Comparison of ENCODE assay signal across 9 mouse cellular contexts in the genomic region with DNA sequence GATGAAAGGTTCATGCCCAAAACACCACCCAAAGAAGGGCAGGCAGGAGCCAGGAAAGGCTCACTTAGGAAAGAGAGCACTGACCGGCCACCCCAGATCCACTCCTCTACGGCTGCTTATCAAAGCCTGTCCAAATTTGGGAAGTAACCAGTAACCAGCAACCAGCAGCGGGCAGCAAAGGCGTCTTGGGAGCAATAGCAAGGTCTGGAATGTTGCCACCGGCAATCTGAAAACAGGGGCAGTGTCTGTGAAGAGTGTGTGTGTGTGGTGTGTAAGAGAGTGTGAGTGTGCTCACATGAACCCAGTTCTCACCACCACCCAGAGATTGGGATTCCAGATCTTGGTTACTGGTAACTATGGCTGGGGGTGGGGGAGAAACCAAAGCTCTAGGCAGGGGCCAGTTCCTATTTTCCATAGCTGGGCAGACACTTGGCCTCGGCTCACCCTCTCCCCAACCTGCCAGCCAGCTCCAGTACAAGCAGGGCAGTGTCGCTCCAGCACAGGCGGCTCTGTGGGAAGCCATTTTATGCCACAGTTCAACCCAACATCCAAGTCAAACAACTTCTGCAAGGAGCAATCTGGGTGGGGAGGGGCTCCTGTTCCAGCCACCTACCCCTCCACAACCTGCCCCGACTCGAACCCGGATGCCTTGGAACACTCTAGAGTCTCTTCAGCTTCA. TPM values are rescaled to one million over a fixed set of nuclear protein-coding genes. Genes with fewer than 3 reads are reported as not detected.
DNase-seq lines count a peak whose midpoint lies in the region; ATAC-seq and TF ChIP-seq lines count a peak whose summit lies in the region.
"Had no signal": no experiment of that assay in that cellular context is flagged by ENCODE, and none has a peak within 500 bp of the region (broad histone marks: within the 10 kb centered on the region; RNA-seq: fewer than 3 reads in every experiment).

No protein-coding gene starts in this region.

- 76% methylated on average over 11 of the region's 11 CpGs for WGBS in limb, embryonic 12.5 days
- 88% methylated on average over 11 of the region's 11 CpGs for WGBS in limb, embryonic 10.5 days

- H3K4me1 ChIP-seq in limb, embryonic 12.5 days (replicated peaks): peaks cover 33% of the 10 kb centered on the region
- peaks cover 28% of the 10 kb centered on the region for H3K4me1 ChIP-seq in limb, embryonic 10.5 days
- H3K4me1 ChIP-seq in cortical plate, adult 2 months (ENCODE audit: control insufficient read depth, insufficient read depth, low read length): peaks cover 2% of the 10 kb centered on the region; the same call in 1 of the 2 replicates

- no peak for ATAC-seq in limb, embryonic 12.5 days (ENCODE audit: insufficient number of reproducible peaks, insufficient read depth, low FRiP score, low TSS enrichment, low read depth)

- TF ChIP-seq CTCF in cortical plate, adult 2 months (IDR thresholded peaks at IDR 0.05; ENCODE audit: extremely low read depth, insufficient read depth, low read length): no peak

- peaks cover 29% of the 10 kb centered on the region for H3K27me3 ChIP-seq in limb, embryonic 12.5 days
- H3K27me3 ChIP-seq in limb, embryonic 10.5 days (ENCODE audit: low read depth, poor library complexity, severe bottlenecking): peaks cover 49% of the 10 kb centered on the region
- H3K27me3 ChIP-seq: stomach, embryonic 15.5 days had no signal

- H3K4me2 ChIP-seq in limb, embryonic 12.5 days: no peak overlapping the region
- H3K4me2 ChIP-seq: stomach, embryonic 15.5 days had no signal

- no peak for TF ChIP-seq POLR2A in cortical plate, adult 2 months (IDR thresholded peaks at IDR 0.05; ENCODE audit: extremely low read depth, insufficient read depth, low read length)

- peak; percentile 14 for DNase-seq in cerebellum, adult 9-11 months
- no peak for DNase-seq in cerebellum, adult 18-20 months
- DNase-seq in limb, embryonic 10.5 days (ENCODE audit: low spot score): no peak
- DNase-seq in lung, postnatal 4 days: peak; percentile 56 to 60
- no peak for DNase-seq in adrenal gland, postnatal 25 days
- DNase-seq in layer of hippocampus, postnatal 14 days (ENCODE audit: low spot score in 2 of 2): no peak

- H3K9ac ChIP-seq in limb, embryonic 12.5 days (replicated peaks): no peak overlapping the region
- H3K9ac ChIP-seq: stomach, embryonic 15.5 days had no signal

- 0 out of 2 replicates have a peak overlapping the region, but pooled peaks have one; percentile 1 for H3K27ac ChIP-seq in limb, embryonic 12.5 days
- H3K27ac ChIP-seq in limb, embryonic 10.5 days: no peak overlapping the region
- peak overlapping the region; percentile 42 for H3K27ac ChIP-seq in cortical plate, adult 2 months (ENCODE audit: insufficient read depth, low read length)
- H3K27ac ChIP-seq: stomach, embryonic 15.5 days had no signal

- H3K36me3 ChIP-seq in limb, embryonic 12.5 days: no peaks in the 10 kb centered on the region
- H3K36me3 ChIP-seq in limb, embryonic 10.5 days: no peaks in the 10 kb centered on the region
- H3K36me3 ChIP-seq: stomach, embryonic 15.5 days had no signal

- no peak overlapping the region for H3K4me3 ChIP-seq in limb, embryonic 12.5 days (replicated peaks)
- H3K4me3 ChIP-seq in limb, embryonic 10.5 days: no peak overlapping the region
- no peak overlapping the region for H3K4me3 ChIP-seq in cortical plate, adult 2 months (ENCODE audit: insufficient read depth, low read length)
- H3K4me3 ChIP-seq: stomach, embryonic 15.5 days had no signal

- H3K9me3 ChIP-seq in limb, embryonic 12.5 days: no peaks in the 10 kb centered on the region
- no peaks in the 10 kb centered on the region for H3K9me3 ChIP-seq in limb, embryonic 10.5 days (replicated peaks)
- H3K9me3 ChIP-seq: stomach, embryonic 15.5 days had no signal

RNA-seq across cellular contexts. Expression of a gene that starts 4.6 kb away (rescaled TPM):
- 65.5 and 71.0 TPM in 2 replicates for polyA plus RNA-seq in limb, embryonic 12.5 days (2016; fragmentation: Nextera tagmentation; extraction: Ambion mirVana)
- 22.5 and 33.2 TPM in 2 replicates for polyA plus RNA-seq in limb, embryonic 10.5 days (2016; fragmentation: Nextera tagmentation; extraction: Ambion mirVana)
- 88.3 and 105 TPM in 2 replicates for polyA plus RNA-seq in cortical plate, adult 2 months (2012; rRNA removed)
- 113 and 128 TPM in 2 replicates for total RNA-seq in adrenal gland, postnatal 25 days (2021)
- 100 to 1,000 TPM; 103 to 117 TPM for total RNA-seq in layer of hippocampus, postnatal 14 days (2021)

RNA-seq across cellular contexts. Expression of a gene that starts 56.6 kb away (rescaled TPM):
- polyA plus RNA-seq in limb, embryonic 12.5 days (2016; fragmentation: Nextera tagmentation; extraction: Ambion mirVana): 2.9 and 5.1 TPM in 2 replicates
- polyA plus RNA-seq in limb, embryonic 10.5 days (2016; fragmentation: Nextera tagmentation; extraction: Ambion mirVana): 4.5 and 5.3 TPM in 2 replicates
- 19.9 and 22.9 TPM in 2 replicates for polyA plus RNA-seq in cortical plate, adult 2 months (2012; rRNA removed)
- 5.8 and 6.9 TPM in 2 replicates for total RNA-seq in adrenal gland, postnatal 25 days (2021)
- 10 to 100 TPM; 29.1 to 32.8 TPM for total RNA-seq in layer of hippocampus, postnatal 14 days (2021)

Comparison
In these comparisons a context has a peak if more than half of its experiments do, and no peak if none do; other contexts are left out.
1. DNase-seq: peak in cerebellum, adult 9-11 months (single experiment) and lung, postnatal 4 days (2 of 2); none in cerebellum, adult 18-20 months (0 of 2), limb, embryonic 10.5 days (single experiment), adrenal gland, postnatal 25 days (single experiment) and layer of hippocampus, postnatal 14 days (0 of 2).